Mouse (Mus musculus): ENCODE results near the gene Trim52.

DNA sequence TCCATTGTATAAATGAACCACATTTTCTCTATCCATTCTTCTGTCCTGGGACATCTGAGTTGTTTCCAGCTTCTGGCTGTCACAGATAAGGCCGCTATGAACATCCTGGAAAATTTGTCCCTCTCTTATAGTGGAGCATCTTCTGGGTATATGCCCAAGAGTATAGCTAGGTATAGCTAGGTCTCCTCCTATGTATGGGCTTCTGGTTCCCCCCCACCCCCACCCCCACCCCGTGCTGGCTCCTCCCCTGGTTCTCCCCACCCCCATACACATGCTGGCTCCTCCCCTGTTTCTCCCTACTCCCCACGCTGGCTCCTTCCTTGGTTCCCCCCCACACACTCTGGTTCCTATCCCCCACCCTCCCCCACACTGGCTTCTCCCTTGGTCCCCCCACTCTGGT, 78.0 kb downstream of the Trim52 start:
- no peak for TF ChIP-seq POLR2A (IDR thresholded peaks at IDR 0.05; ENCODE audit: borderline replicate concordance, insufficient read depth, low read length)
- TF ChIP-seq CTCF (IDR thresholded peaks at IDR 0.05; ENCODE audit: borderline replicate concordance, insufficient read depth, low read depth, low read length): no peak

Measured in cerebellum, adult 2 months (tissue).